Mouse (Mus musculus) forebrain, postnatal 0 days (tissue): Measurements from ENCODE around the gene Rab44. TPM values are rescaled to one million over a fixed set of nuclear protein-coding genes. Genes with fewer than 3 reads are reported as not detected.

Experiments
- ATAC-seq: fragments of 200-750 bp; cut with Nextera tagmentation; 2 replicates; pipeline ENCODE4 v1.8.0; 2017; ENCODE audit warnings: mild to moderate bottlenecking, moderate library complexity
- DNase-seq: peaks from one replicate; pipeline ENCODE4 v3.0.0-alpha.2; 2015
- H3K27ac ChIP-seq: fragments of 300-500 bp; sonication (generic); 2 replicates; pipeline ENCODE4 v1.5.1; 2014; ENCODE audit warnings: low read depth, mild to moderate bottlenecking, antibody characterized with exemption, low read length, moderate library complexity, mixed read lengths
- H3K27me3 ChIP-seq: fragments of 300-500 bp; sonication (generic); 2 replicates; pipeline ENCODE4 v1.6.1; 2014; ENCODE audit warnings: mild to moderate bottlenecking, low read length, mixed read lengths; ENCODE audit not compliant: insufficient read depth
- H3K36me3 ChIP-seq: fragments of 300-500 bp; sonication (generic); 2 replicates; pipeline ENCODE4 v1.6.1; 2014; ENCODE audit warnings: mild to moderate bottlenecking, moderate library complexity; ENCODE audit not compliant: insufficient read depth
- H3K4me1 ChIP-seq: fragments of 300-500 bp; sonication (generic); 2 replicates; pipeline ENCODE4 v1.6.1; 2014; ENCODE audit warnings: antibody characterized with exemption; ENCODE audit not compliant: insufficient read depth
- H3K4me2 ChIP-seq: fragments of 300-500 bp; sonication (generic); 2 replicates; pipeline ENCODE4 v1.6.1; 2014; ENCODE audit warnings: low read depth, mild to moderate bottlenecking, moderate library complexity
- H3K4me3 ChIP-seq: fragments of 300-500 bp; sonication (generic); 2 replicates; pipeline ENCODE4 v1.5.1; 2014; ENCODE audit warnings: low read depth, low read length, mixed read lengths
- H3K9ac ChIP-seq: fragments of 300-500 bp; sonication (generic); 2 replicates; pipeline ENCODE4 v1.6.1; 2014; ENCODE audit warnings: mild to moderate bottlenecking
- H3K9me3 ChIP-seq: fragments of 300-500 bp; sonication (generic); 2 replicates; pipeline ENCODE4 v1.6.1; 2016; ENCODE audit warnings: low read length
- CTCF ChIP-seq: sonication (generic); IDR thresholded peaks from 2 replicates; pipeline ENCODE4 v1.5.1; 2016; ENCODE audit warnings: antibody characterized with exemption, control low read depth, low read depth
- WGBS: fragments of 180-500 bp; shearing (Covaris S2); extraction: QIAGEN DNeasy Blood & Tissue Kit; methylation state at CpG from one replicate; pipeline ENCODE4 v1.1.7; 2014; 5-methylcytosine and 5-hydroxymethylcytosine counted together
- polyA plus RNA-seq: library from polyadenylated mRNA; unstranded; fragments of >200 nt; fragmentation: Nextera tagmentation; extraction: Ambion mirVana; gene quantifications from 2 replicates; pipeline ENCODE4 v1.2.1, GENCODE M21; 2015
- total RNA-seq: library from RNA; depleted of rRNA; stranded (reverse); fragments of >200 nt; gene quantifications from 2 replicates; pipeline ENCODE4 v1.2.3, GENCODE M21; 2014

Gene Rab44
- total and polyA plus RNA-seq, 2 experiments from 2014 or later, result not detected

DNA sequence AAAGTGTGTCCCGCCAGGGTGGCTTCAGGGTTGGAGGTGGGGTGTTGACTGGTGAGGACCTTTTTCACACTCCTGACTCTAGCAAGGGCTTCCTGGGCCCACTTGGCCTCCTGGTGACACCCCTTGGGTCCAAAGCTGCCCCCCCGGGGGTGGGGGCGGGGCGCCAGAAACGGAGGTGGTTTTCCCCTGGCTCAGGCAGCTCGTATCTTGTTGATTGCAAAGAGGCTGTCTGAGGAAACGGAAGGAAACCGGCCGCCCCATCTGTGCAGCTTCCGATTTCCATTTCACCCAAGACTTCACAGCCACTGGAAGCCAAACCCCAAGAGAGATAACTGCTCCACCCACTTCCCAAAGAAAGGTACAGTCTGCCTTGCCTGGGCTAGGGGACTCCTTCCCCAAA is 58.1 kb downstream of the Rab44 start:
- no peak overlapping the region for H3K9ac ChIP-seq
- DNase-seq, result no peak
- peaks cover 3% of the 10 kb centered on the region; the same call in 1 of the 2 replicates for H3K36me3 ChIP-seq
- H3K4me3 ChIP-seq, result no peak overlapping the region
- 65% methylated on average over 10 of the region's 10 CpGs for WGBS
- H3K27me3 ChIP-seq, result no peaks in the 10 kb centered on the region
- H3K27ac ChIP-seq, result no peak overlapping the region
- ATAC-seq, result no peak
- TF ChIP-seq CTCF, result no peak
- peaks cover 10% of the 10 kb centered on the region; the same call in 1 of the 2 replicates for H3K4me1 ChIP-seq
- H3K4me2 ChIP-seq, result no peak overlapping the region
- no peaks in the 10 kb centered on the region for H3K9me3 ChIP-seq

DNA sequence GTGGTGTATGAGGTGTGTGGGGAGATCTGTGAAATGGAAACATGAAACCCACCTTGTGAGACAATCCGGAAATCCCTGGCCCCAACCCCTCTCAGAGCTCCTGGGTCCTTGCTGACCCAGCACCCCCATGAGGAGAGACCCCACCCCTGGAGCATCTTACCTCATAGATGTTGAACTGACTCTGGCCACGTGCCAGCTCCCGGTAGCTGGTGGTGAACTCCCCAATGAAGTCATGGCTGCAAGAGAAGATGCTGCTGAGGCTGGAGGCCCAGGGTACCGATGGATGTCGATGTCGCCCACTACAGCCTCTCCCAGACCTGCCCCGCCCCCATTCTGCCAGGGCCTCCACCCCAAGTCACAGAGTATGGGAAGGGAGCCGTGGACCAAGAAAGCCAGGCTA is 59.2 kb downstream of the Rab44 start:
- Histone ChIP-seq H3K4me1 (peaks cover 10% of the 10 kb centered on the region; the same call in 1 of the 2 replicates), H3K4me2 (no peak overlapping the region), H3K9me3 (no peaks in the 10 kb centered on the region), H3K27ac (no peak overlapping the region), H3K9ac (no peak overlapping the region), H3K27me3 (no peaks in the 10 kb centered on the region), H3K4me3 (no peak overlapping the region), H3K36me3 (no peaks in the 10 kb centered on the region)
- no peak for ATAC-seq
- 74% methylated on average over 8 of the region's 8 CpGs for WGBS
- TF ChIP-seq CTCF, result no peak
- DNase-seq, result no peak

DNA sequence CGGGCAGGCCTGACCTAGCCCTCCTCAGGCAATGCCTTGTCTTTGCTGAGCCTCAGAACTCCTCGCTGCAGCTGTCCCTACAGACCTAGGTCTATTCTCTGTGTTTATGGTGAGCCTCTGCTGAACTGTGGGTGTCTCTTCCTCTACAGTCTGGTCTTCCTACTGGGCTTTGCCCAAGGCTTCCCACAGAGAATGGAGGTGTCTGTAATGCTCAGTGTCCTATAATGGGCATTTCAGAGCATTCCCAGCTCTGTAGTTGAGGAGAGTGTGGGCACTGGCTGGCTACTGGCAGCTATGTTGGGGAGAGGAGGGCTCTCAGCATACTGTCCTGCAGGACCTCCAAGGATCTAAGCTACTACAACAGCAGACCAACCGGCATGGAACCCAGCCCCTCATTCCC is 61.7 kb downstream of the Rab44 start:
- no peak for TF ChIP-seq CTCF
- DNase-seq (no peak), ATAC-seq (no peak)
- Histone ChIP-seq H3K9me3 (no peaks in the 10 kb centered on the region), H3K4me3 (no peak overlapping the region), H3K9ac (0 out of 2 replicates have a peak overlapping the region, but pooled peaks have one; percentile 28), H3K4me1 (peaks cover 10% of the 10 kb centered on the region; the same call in 1 of the 2 replicates), H3K27ac (peak overlapping the region; percentile 79; the same call in 1 of the 2 replicates), H3K4me2 (no peak overlapping the region), H3K27me3 (no peaks in the 10 kb centered on the region), H3K36me3 (no peaks in the 10 kb centered on the region)
- WGBS, result 71% methylated on average over 3 of the region's 3 CpGs

DNA sequence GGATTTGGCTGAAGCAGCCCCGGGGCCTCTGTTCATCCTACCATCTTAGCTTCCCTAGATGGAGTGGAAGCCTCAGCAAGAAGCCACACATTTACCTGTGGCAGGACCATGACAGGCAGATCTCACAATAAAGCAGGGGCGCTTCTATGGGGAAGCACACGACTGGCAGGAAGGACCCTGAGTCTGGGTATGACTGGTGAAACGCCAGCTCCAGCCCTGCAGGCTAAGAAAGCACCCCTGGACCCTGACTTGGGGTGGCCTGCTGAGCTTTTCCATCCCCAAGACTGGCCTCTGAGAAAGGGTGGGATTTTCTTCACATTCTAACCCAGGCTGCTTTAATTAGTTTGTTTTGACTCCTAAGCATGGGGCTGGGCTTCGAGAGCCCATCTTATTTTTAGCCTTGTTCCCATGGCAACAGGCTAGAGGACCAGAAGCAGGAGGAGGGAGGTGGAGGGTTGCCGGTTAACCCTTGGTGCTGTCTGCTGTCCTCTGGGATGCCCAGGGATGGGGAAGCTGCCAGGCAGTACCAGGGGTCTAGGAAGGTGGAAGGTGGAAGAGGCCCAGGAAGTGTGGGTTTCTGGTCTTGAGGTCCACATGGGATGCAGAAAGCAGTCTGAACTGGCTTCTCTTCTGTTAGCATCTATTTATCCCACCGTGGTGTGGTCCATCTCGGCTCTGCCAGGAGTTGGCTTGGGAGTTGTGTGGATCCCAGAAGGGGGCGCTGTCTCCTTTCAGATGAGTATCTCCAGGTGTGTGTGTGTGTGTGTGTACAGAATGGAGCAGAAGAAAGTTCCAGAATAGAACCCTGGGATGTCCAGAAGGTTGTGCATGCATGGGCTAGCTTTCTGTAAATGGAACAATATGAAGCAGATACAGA is 62.7 kb downstream of the Rab44 start:
- Histone ChIP-seq H3K27ac (peak overlapping the region; percentile 79), H3K36me3 (no peaks in the 10 kb centered on the region), H3K9me3 (no peaks in the 10 kb centered on the region), H3K27me3 (no peaks in the 10 kb centered on the region), H3K4me2 (peak overlapping the region; percentile 20), H3K4me3 (no peak overlapping the region), H3K4me1 (peaks cover 10% of the 10 kb centered on the region; the same call in 1 of the 2 replicates), H3K9ac (peak overlapping the region; percentile 28; the same call in 1 of the 2 replicates)
- 13% methylated on average over 9 of the region's 9 CpGs for WGBS
- DNase-seq (peak; percentile 93), ATAC-seq (peak; percentile 87)
- peak; percentile 87 for TF ChIP-seq CTCF

DNA sequence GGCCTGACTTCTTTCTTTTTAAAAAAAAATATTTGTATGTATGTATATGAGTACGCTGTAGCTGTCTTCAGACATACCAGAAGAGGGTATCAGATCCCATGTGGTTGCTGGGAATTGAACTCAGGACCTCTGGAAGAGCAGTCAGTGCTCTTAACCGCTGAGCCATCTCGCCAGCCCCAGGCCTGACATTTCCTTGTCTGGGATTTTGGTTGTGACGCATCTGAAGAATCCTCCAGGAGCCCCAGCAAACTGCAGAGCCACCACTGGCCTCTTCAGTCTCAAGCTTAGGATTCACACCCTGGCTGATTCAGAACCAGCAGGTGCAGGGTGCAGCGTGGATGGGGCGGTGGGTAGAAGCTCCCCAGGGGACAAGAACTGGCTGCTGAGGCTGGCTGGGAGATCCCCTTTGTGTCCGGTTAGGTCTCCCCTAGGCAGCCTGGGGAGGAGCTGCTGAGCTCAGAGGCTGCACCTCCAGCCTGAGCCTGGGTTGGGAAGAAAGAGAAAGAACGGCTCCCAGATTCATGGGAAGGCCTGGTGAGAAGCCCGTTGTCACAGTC is 64.6 kb downstream of the Rab44 start:
- Histone ChIP-seq H3K36me3 (no peaks in the 10 kb centered on the region), H3K9me3 (no peaks in the 10 kb centered on the region), H3K4me3 (no peak overlapping the region), H3K4me1 (peaks cover 10% of the 10 kb centered on the region; the same call in 1 of the 2 replicates), H3K4me2 (no peak overlapping the region), H3K27ac (no peak overlapping the region), H3K27me3 (no peaks in the 10 kb centered on the region), H3K9ac (no peak overlapping the region)
- ATAC-seq (no peak), DNase-seq (no peak)
- 0 out of 2 replicates have a peak, but pooled peaks have one; percentile 3 for TF ChIP-seq CTCF
- 67% methylated on average over 9 of the region's 9 CpGs for WGBS

DNA sequence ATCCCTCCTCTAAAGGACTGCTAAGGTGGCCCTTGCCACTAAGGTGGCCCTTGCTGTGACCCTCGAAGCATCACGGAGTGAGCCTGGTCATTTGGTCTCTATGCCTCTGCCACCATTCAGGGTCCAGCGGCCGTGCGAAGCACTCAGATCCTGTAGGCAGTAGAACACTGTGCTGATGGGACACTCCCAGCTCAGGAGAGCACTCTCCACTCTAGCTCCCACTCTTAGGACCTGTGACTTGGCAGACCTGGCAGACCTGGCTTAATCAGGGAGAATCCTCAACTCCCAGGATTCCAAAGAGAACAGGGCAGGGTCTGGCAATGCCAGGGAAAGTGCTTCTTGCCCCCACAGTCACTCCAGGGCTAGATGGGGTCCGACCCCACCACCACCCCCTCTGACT is 66.0 kb downstream of the Rab44 start:
- no peak overlapping the region for H3K27ac ChIP-seq
- no peaks in the 10 kb centered on the region for H3K36me3 ChIP-seq
- DNase-seq (no peak), ATAC-seq (no peak)
- H3K4me1 ChIP-seq, result peaks cover 10% of the 10 kb centered on the region; the same call in 1 of the 2 replicates
- no peak overlapping the region for H3K9ac ChIP-seq
- no peaks in the 10 kb centered on the region for H3K27me3 ChIP-seq
- no peaks in the 10 kb centered on the region for H3K9me3 ChIP-seq
- H3K4me2 ChIP-seq, result no peak overlapping the region
- no peak for TF ChIP-seq CTCF
- 93% methylated on average over 6 of the region's 6 CpGs for WGBS
- H3K4me3 ChIP-seq, result no peak overlapping the region
